Mouse (Mus musculus) limb, embryonic 11.5 days (tissue): Measurements from ENCODE around the gene Limd1. TPM values are rescaled to one million over a fixed set of nuclear protein-coding genes. Genes with fewer than 3 reads are reported as not detected.

Experiments used
- ATAC-seq: fragments of 200-750 bp; cut with Nextera tagmentation; 2 replicates; pipeline ENCODE4 v1.8.0; 2017; ENCODE audit warnings: low read depth; ENCODE audit not compliant: insufficient number of reproducible peaks, low FRiP score, low TSS enrichment
- DNase-seq: peaks from one replicate; pipeline ENCODE4 v3.0.0-alpha.2; 2015; ENCODE audit warnings: low spot score
- H3K27ac ChIP-seq: fragments of 300-500 bp; sonication (generic); replicated peaks from 2 replicates; pipeline ENCODE4 v1.5.1; 2014; ENCODE audit warnings: low read depth, mild to moderate bottlenecking, low read length
- H3K27me3 ChIP-seq: fragments of 300-500 bp; sonication (generic); 2 replicates; pipeline ENCODE4 v1.6.1; 2014; ENCODE audit warnings: mild to moderate bottlenecking, low read length, mixed read lengths; ENCODE audit not compliant: control insufficient read depth, insufficient read depth
- H3K36me3 ChIP-seq: fragments of 300-500 bp; sonication (generic); 2 replicates; pipeline ENCODE4 v1.6.1; 2014; ENCODE audit warnings: mild to moderate bottlenecking, low read length, moderate library complexity, mixed read lengths; ENCODE audit not compliant: control insufficient read depth, insufficient read depth
- H3K4me1 ChIP-seq: fragments of 300-500 bp; sonication (generic); 2 replicates; pipeline ENCODE4 v1.6.1; 2014; ENCODE audit warnings: low read length, mixed read lengths; ENCODE audit not compliant: control insufficient read depth, insufficient read depth
- H3K4me2 ChIP-seq: fragments of 300-500 bp; sonication (generic); 2 replicates; pipeline ENCODE4 v1.6.1; 2014; ENCODE audit warnings: low read depth, mild to moderate bottlenecking, moderate library complexity; ENCODE audit not compliant: severe bottlenecking
- H3K4me3 ChIP-seq: fragments of 300-500 bp; sonication (generic); 2 replicates; pipeline ENCODE4 v1.5.1; 2014; ENCODE audit warnings: low read depth, low read length
- H3K9ac ChIP-seq: fragments of 300-500 bp; sonication (generic); 2 replicates; pipeline ENCODE4 v1.6.1; 2014; ENCODE audit warnings: mild to moderate bottlenecking, low read length
- H3K9me3 ChIP-seq: fragments of 300-500 bp; sonication (generic); 2 replicates; pipeline ENCODE4 v1.6.1; 2016; ENCODE audit warnings: low read length; ENCODE audit not compliant: control insufficient read depth
- WGBS: fragments of 180-500 bp; shearing (Covaris S2); extraction: QIAGEN DNeasy Blood & Tissue Kit; methylation state at CpG from one replicate; pipeline ENCODE4 v1.1.7; 2014; 5-methylcytosine and 5-hydroxymethylcytosine counted together
- polyA plus RNA-seq: library from polyadenylated mRNA; unstranded; fragments of >200 nt; fragmentation: Nextera tagmentation; extraction: Ambion mirVana; gene quantifications from 2 replicates; pipeline ENCODE4 v1.2.1, GENCODE M21; 2014

Gene Limd1
- polyA plus RNA-seq, 1 experiment from 2014 or later: 51.1 TPM

DNA sequence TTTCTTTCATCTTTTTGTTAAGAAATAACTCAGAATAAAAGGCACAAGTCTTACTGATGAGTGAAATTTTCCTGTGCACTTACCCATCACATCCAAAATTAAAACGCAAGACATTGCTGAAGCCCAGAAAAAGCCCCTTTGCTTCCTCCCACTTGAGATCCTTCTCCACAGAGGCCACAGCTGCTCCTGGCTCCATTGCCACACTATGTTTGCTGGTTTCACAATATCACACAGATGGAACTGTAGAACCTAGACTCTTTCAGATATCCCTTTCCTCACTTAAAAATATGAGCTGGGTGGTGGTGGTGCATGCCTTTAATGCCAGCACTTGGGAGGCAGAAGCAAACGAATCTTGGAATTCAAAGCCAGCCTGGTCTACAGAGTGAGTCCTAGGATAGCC is 34.0 kb downstream of the Limd1 start:
- peaks cover 14% of the 10 kb centered on the region for H3K36me3 ChIP-seq
- no peaks in the 10 kb centered on the region for H3K9me3 ChIP-seq
- no peak overlapping the region for H3K4me3 ChIP-seq
- WGBS: 94% methylated on average over 2 of the region's 2 CpGs
- no peaks in the 10 kb centered on the region for H3K27me3 ChIP-seq
- no peak overlapping the region for H3K27ac ChIP-seq
- ATAC-seq (no peak), DNase-seq (no peak)
- no peak overlapping the region for H3K4me2 ChIP-seq
- no peak overlapping the region for H3K9ac ChIP-seq
- H3K4me1 ChIP-seq: no peaks in the 10 kb centered on the region

DNA sequence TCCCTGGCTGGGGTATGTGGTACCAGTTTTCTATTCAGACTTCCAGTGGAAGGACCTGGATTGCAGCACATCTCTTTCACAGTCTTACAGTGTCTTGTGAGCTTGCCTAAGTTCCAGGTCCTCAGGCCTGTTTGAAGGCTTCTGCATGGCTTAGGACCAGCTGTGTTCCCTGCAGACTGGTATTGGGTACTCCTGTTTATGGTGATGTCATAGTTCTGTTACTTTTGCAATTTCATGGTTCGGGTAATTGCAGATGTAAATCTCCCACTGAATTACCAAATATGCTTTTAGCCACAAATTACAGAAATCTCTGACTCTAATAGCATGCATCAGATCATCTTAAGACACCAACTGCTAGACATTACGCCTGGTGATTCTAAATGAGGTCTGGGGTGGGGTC is 36.6 kb downstream of the Limd1 start:
- Histone ChIP-seq H3K27ac (no peak overlapping the region), H3K4me3 (no peak overlapping the region), H3K9me3 (no peaks in the 10 kb centered on the region), H3K9ac (no peak overlapping the region), H3K27me3 (no peaks in the 10 kb centered on the region), H3K4me2 (no peak overlapping the region), H3K36me3 (peaks cover 24% of the 10 kb centered on the region), H3K4me1 (no peaks in the 10 kb centered on the region)
- no peak for DNase-seq
- ATAC-seq: no peak
- 85% methylated on average over 2 of the region's 2 CpGs for WGBS

DNA sequence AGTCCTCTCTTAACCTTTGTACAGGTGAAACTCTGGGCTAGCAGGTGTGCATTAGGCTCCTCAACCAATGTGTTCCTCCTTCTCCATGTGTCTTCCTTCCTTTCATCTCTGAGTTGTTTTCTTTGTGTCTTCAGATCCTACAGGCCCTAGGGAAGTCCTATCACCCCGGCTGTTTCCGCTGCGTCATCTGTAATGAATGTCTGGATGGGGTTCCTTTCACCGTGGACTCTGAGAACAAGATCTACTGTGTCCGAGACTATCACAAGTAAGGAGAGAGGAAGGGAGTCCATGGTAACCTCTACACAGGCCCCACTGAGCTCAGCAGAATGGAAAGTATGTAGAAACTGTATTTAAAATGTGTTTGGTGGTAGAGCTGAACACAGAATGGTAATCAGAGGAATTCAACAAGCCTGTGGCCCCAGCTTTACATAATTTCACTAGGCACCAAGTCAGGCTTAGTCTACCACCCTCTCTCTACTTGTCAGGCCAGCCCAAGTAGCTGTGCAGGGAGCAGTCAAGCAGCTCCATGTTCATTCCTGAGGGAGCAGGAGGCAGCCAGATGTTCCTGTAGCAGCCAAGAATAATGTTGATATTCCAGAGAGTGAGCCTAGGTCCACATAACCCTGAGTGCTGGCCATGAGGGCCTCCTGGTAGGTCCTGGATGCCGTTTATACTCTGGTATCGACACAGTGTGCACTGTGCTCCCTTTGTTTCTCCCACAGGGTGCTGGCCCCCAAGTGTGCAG is 38.3 kb downstream of the Limd1 start:
- Histone ChIP-seq H3K4me1 (no peaks in the 10 kb centered on the region), H3K9me3 (no peaks in the 10 kb centered on the region), H3K27ac (no peak overlapping the region), H3K4me2 (no peak overlapping the region), H3K36me3 (peaks cover 20% of the 10 kb centered on the region), H3K4me3 (no peak overlapping the region), H3K9ac (no peak overlapping the region), H3K27me3 (no peaks in the 10 kb centered on the region)
- whole genome bisulfite sequencing: 92% methylated on average over 7 of the region's 7 CpGs
- ATAC-seq (no peak), DNase-seq (no peak)

DNA sequence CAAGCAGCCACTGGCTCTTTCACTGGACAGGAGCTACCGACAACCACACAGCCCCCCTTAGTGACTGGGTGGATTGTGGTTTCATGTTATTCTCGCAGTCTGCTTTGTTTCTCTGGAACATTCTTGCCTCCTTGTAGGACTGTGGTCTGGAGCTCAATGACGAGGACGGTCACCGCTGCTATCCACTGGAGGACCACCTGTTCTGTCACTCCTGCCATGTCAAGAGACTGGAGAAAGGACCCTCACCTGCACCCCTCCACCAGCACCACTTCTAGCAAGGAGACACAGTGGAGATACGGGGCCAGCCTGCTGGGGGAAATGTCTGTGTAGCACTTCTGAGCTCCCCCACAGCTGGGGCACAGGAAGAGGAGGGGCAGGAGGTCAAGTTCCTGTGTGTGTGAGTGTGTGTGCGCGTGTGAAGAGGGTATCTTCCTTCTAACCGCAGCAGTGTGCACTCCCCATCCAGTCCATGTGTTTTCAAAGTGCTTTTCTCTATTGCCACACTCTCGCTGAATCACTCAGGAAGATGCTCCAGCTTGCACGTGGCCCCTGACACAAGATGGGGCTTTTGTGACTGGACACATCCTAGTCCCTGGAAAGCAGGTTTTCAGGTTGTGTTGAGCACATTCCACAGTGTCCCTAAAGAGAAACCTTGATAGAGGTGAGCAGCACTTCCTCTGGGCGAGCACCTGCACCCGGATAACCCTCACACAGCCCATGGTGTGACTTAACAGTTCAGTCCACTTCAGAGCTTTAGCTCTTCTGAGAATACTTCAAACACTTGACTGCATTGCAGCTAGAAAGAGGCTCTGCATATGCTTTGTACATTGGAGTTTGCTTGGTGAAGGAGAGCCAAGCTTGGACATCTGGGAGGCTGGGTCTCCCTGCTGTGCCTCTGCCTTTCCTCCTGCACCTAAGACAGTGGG is 40.7 kb downstream of the Limd1 start:
- peaks cover 15% of the 10 kb centered on the region for H3K36me3 ChIP-seq

DNA sequence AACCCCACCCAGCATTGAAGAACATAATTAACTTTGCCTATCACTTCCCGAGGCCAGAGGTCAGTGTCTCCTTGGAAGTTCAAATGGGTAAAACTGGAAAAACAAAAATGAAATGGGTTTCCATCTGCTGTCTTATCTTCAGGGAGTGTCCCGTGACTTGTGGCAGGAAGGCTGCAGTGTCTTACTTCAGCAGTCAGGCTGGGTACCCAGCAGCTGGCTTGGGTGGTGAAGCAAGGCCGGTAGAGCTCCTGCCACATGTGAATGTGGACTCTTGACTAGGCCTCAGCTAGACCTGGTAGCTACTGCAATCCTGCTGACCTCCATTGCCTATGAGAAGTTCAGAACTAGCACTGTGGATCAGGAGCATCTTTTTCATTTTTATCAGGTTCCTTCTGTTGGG is 42.2 kb downstream of the Limd1 start:
- no peaks in the 10 kb centered on the region for H3K4me1 ChIP-seq
- no peak overlapping the region for H3K27ac ChIP-seq
- 83% methylated on average over 3 of the region's 3 CpGs for WGBS
- no peaks in the 10 kb centered on the region for H3K27me3 ChIP-seq
- H3K9me3 ChIP-seq: no peaks in the 10 kb centered on the region
- H3K9ac ChIP-seq: no peak overlapping the region
- no peak overlapping the region for H3K4me3 ChIP-seq
- peaks cover 15% of the 10 kb centered on the region for H3K36me3 ChIP-seq
- DNase-seq: no peak
- H3K4me2 ChIP-seq: no peak overlapping the region
- ATAC-seq: no peak

More for the DNA sequence above, 40.7 kb downstream of the Limd1 start:
- no peak overlapping the region for H3K4me2 ChIP-seq
- no peaks in the 10 kb centered on the region for H3K4me1 ChIP-seq
- no peaks in the 10 kb centered on the region for H3K27me3 ChIP-seq
- no peak for ATAC-seq
- H3K4me3 ChIP-seq: no peak overlapping the region
- H3K9me3 ChIP-seq: no peaks in the 10 kb centered on the region
- 88% methylated on average over 13 of the region's 13 CpGs for WGBS
- no peak for DNase-seq
- no peak overlapping the region for H3K9ac ChIP-seq
- H3K27ac ChIP-seq: no peak overlapping the region

DNA sequence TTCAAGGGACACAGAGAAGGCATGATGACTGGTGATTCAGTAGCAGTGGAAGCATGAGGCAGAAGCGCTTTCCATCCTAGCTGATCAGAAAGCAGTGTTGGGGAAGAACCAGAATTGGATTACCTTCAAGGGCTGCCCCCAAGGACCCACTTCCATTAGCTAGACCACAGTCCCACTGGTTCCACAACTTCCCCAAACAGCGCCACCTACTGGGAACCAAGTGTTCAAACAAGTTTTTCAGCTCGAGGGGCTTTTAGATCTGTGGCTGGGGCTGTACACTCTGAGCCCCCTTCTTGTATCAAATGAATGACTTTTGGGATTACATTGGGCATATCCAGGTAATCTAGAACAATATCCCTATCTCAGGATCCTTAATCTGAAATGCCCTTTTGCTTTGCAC is 45.2 kb downstream of the Limd1 start:
- H3K36me3 ChIP-seq: peaks cover 9% of the 10 kb centered on the region
- DNase-seq: peak; percentile 58
- ATAC-seq: no peak
- 25% methylated on average over 3 of the region's 3 CpGs for WGBS
- H3K27me3 ChIP-seq: no peaks in the 10 kb centered on the region
- no peak overlapping the region for H3K27ac ChIP-seq
- H3K4me3 ChIP-seq: no peak overlapping the region
- H3K4me1 ChIP-seq: peaks cover 3% of the 10 kb centered on the region; the same call in 1 of the 2 replicates
- H3K4me2 ChIP-seq: no peak overlapping the region
- no peaks in the 10 kb centered on the region for H3K9me3 ChIP-seq
- H3K9ac ChIP-seq: no peak overlapping the region

DNA sequence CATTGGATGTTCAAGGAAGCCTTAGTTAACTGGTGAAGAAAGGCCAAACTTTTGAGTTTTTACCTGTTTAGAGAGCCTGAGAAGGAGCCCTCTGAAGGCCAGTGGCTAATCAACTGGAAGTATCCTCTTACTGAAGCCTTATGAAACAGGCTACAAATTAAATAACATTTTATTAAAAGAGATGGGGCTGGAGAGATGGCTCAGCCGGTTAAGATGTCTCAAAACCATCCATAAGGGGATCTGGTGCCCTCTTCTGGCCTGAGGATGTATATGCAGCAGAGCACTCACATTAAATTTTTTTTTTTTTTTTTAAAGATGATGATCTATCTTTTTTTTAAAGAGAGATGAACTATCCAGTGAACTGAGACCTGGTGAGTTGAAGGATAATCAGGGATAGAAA is 46.6 kb downstream of the Limd1 start:
- Histone ChIP-seq H3K4me3 (no peak overlapping the region), H3K27ac (no peak overlapping the region), H3K36me3 (no peaks in the 10 kb centered on the region), H3K9me3 (no peaks in the 10 kb centered on the region), H3K27me3 (no peaks in the 10 kb centered on the region), H3K4me1 (peaks cover 3% of the 10 kb centered on the region; the same call in 1 of the 2 replicates), H3K9ac (no peak overlapping the region), H3K4me2 (no peak overlapping the region)
- ATAC-seq: no peak
- peak; percentile 60 for DNase-seq
- WGBS: 3% methylated on average over 1 of the region's 1 CpGs

DNA sequence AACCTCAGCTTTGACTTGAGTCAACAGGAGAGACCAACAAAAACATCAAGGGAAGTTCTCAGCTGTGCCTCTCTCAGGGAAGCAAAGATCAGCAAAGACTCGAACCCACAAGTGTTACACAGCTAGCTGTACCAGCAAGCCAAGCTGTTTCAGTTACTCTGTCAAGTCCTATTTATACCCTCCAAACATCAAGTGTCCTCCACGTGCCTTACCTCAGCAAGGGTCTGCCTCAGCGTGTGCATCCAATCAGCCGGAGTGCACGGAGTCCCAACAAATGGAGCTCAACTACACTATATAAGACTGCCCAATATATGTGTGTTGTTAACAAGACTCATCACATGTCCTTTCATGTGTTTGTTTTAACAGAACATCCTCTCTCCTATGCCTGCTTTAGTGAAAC is 48.0 kb downstream of the Limd1 start:
- Histone ChIP-seq H3K27me3 (no peaks in the 10 kb centered on the region), H3K9ac (no peak overlapping the region), H3K4me2 (no peak overlapping the region), H3K27ac (no peak overlapping the region), H3K36me3 (no peaks in the 10 kb centered on the region), H3K4me1 (peaks cover 8% of the 10 kb centered on the region), H3K9me3 (no peaks in the 10 kb centered on the region), H3K4me3 (no peak overlapping the region)
- DNase-seq (no peak), ATAC-seq (no peak)
- whole genome bisulfite sequencing: 66% methylated on average over 5 of the region's 5 CpGs
